Mouse (Mus musculus) MEL (cell line): ENCODE results near the gene Nfkbie. TPM values are rescaled to one million over a fixed set of nuclear protein-coding genes. Genes with fewer than 3 reads are reported as not detected.

Experiments
- DNase-seq: peaks from one replicate; pipeline ENCODE4 v3.0.0; 2011; ENCODE audit warnings: low read depth, low spot score
- H3K27ac ChIP-seq: 2 replicates; pipeline ENCODE4 v1.5.1; 2012; ENCODE audit warnings: low read depth, mild to moderate bottlenecking, control low read depth, low read length, moderate library complexity; ENCODE audit not compliant: control insufficient read depth
- H3K27me3 ChIP-seq, 2 experiments: fragments of 150-350 bp in 1 of 2; sonication (generic) in 1 of 2; 2 replicates each; pipeline ENCODE4 v1.6.1; 2012; ENCODE audit warnings: low read length in 2 of 2, mild to moderate bottlenecking in 2 of 2, improper control_type of control experiment in 1 of 2, moderate library complexity in 1 of 2; ENCODE audit not compliant: insufficient read depth in 2 of 2, control insufficient read depth in 1 of 2
- H3K36me3 ChIP-seq, 2 experiments: 2 replicates each; pipeline ENCODE4 v1.6.1; 2012 to 2014; ENCODE audit warnings: low read length in 2 of 2, improper control_type of control experiment in 1 of 2, inconsistent platforms in 1 of 2, mild to moderate bottlenecking in 1 of 2; ENCODE audit not compliant: insufficient read depth in 2 of 2, control insufficient read depth in 1 of 2
- H3K4me1 ChIP-seq, 2 experiments: fragments of 150-350 bp in 1 of 2; sonication (generic) in 1 of 2; 2 replicates each; pipeline ENCODE4 v1.6.1; 2012; ENCODE audit warnings: low read length in 2 of 2, improper control_type of control experiment in 1 of 2, mild to moderate bottlenecking in 1 of 2; ENCODE audit not compliant: insufficient read depth in 2 of 2, control insufficient read depth in 1 of 2
- H3K4me3 ChIP-seq, 2 experiments: fragments of 150-350 bp in 1 of 2; sonication (generic) in 1 of 2; 2 replicates each; pipeline ENCODE4 v1.5.1; 2012; ENCODE audit warnings: low read depth in 2 of 2, low read length in 2 of 2, mild to moderate bottlenecking in 2 of 2, moderate library complexity in 2 of 2, control low read depth in 1 of 2, improper control_type of control experiment in 1 of 2; ENCODE audit not compliant: control insufficient read depth in 1 of 2, insufficient read depth in 1 of 2
- H3K79me2 ChIP-seq: 2 replicates; pipeline ENCODE4 v1.6.1; 2012; ENCODE audit warnings: mild to moderate bottlenecking, low read length, moderate library complexity; ENCODE audit not compliant: control insufficient read depth, poor library complexity, insufficient read depth
- H3K9ac ChIP-seq: 2 replicates; pipeline ENCODE4 v1.6.1; 2012; ENCODE audit warnings: low read depth, mild to moderate bottlenecking, control low read depth, low read length, moderate library complexity; ENCODE audit not compliant: control insufficient read depth, poor library complexity, severe bottlenecking
- H3K9me3 ChIP-seq: fragments of 150-350 bp; sonication (generic); replicated peaks from 2 replicates; pipeline ENCODE4 v1.6.1; 2012; ENCODE audit warnings: mild to moderate bottlenecking, low read length, improper control_type of control experiment, moderate library complexity; ENCODE audit not compliant: insufficient read depth
- CHD2 ChIP-seq: IDR thresholded peaks from 2 replicates; pipeline ENCODE4 v1.6.1; 2011; ENCODE audit warnings: low read length, improper control_type of control experiment
- CTCF ChIP-seq, 3 experiments: IDR thresholded peaks in 2 of 3; conservative IDR thresholded peaks in 1 of 3; 2 replicates each; pipeline ENCODE4 v1.5.1; 2011 to 2012; ENCODE audit warnings: low read length in 3 of 3, low read depth in 2 of 3, mild to moderate bottlenecking in 2 of 3, improper control_type of control experiment in 1 of 3, inconsistent platforms in 1 of 3, mixed read lengths in 1 of 3, moderate library complexity in 1 of 3; ENCODE audit not compliant: control insufficient read depth in 1 of 3, insufficient read depth in 1 of 3, poor library complexity in 1 of 3, severe bottlenecking in 1 of 3
- ETS1 ChIP-seq: IDR thresholded peaks from 2 replicates; pipeline ENCODE4 v1.6.1; 2012; ENCODE audit warnings: low read depth, mild to moderate bottlenecking, inconsistent platforms, low read length, improper control_type of control experiment, moderate library complexity
- HCFC1 ChIP-seq: IDR thresholded peaks from 2 replicates; pipeline ENCODE4 v1.6.1; 2012; ENCODE audit warnings: low read depth, mild to moderate bottlenecking, inconsistent platforms, low read length, improper control_type of control experiment, moderate library complexity
- MYB ChIP-seq: IDR thresholded peaks from 2 replicates; pipeline ENCODE4 v1.6.1; 2011; ENCODE audit warnings: mild to moderate bottlenecking, low read depth, low read length, improper control_type of control experiment
- POLR2AphosphoS5 ChIP-seq: IDR thresholded peaks from 2 replicates; pipeline ENCODE4 v1.6.1; 2012; ENCODE audit warnings: low read depth, borderline replicate concordance, mild to moderate bottlenecking, inconsistent platforms, low read length, moderate library complexity, mixed read lengths
- RAD21 ChIP-seq: IDR thresholded peaks from 2 replicates; pipeline ENCODE4 v1.6.1; 2011; ENCODE audit warnings: mild to moderate bottlenecking, low read depth, low read length, improper control_type of control experiment
- SIN3A ChIP-seq: IDR thresholded peaks from 2 replicates; pipeline ENCODE4 v1.6.1; 2012; ENCODE audit warnings: low read length, improper control_type of control experiment, inconsistent platforms
- SMC3 ChIP-seq: IDR thresholded peaks from 2 replicates; pipeline ENCODE4 v1.6.1; 2011; ENCODE audit warnings: low read depth, low read length, improper control_type of control experiment
- TBP ChIP-seq: IDR thresholded peaks from 2 replicates; pipeline ENCODE4 v1.8.0; 2011; ENCODE audit warnings: low read depth, low read length, improper control_type of control experiment
- USF1 ChIP-seq: IDR thresholded peaks from 2 replicates; pipeline ENCODE4 v1.6.1; 2014; ENCODE audit warnings: low read depth, mild to moderate bottlenecking, inconsistent platforms, low read length, improper control_type of control experiment, moderate library complexity
- USF2 ChIP-seq, 2 experiments: IDR thresholded peaks; 2 replicates each; pipeline ENCODE4 v1.6.1; 2011 to 2012; ENCODE audit warnings: improper control_type of control experiment in 2 of 2, low read length in 2 of 2, borderline replicate concordance in 1 of 2, inconsistent platforms in 1 of 2, low read depth in 1 of 2, mild to moderate bottlenecking in 1 of 2; ENCODE audit not compliant: insufficient read depth in 1 of 2
- ZMIZ1 ChIP-seq: IDR thresholded peaks from 2 replicates; pipeline ENCODE4 v1.6.1; 2012; ENCODE audit warnings: low read depth, mild to moderate bottlenecking, inconsistent platforms, low read length, improper control_type of control experiment, moderate library complexity
- polyA plus RNA-seq, 2 experiments: library from polyadenylated mRNA; stranded (reverse) in 1 of 2; unstranded in 1 of 2; fragments of >175 nt in 1 of 2; fragments of >200 nt in 1 of 2; gene quantifications; 2 replicates each; pipeline versions ENCODE4 v1.2.1 to v1.2.4; 2012; ENCODE audit warnings: low replicate concordance in 2 of 2, low read depth in 1 of 2; ENCODE audit not compliant: insufficient read length in 2 of 2, insufficient read depth in 1 of 2, missing spikeins in 1 of 2
- total RNA-seq: library from RNA; depleted of rRNA; stranded (reverse); fragments of 300-350 nt; gene quantifications from 2 replicates; pipeline ENCODE4 v1.2.3, GENCODE M21; 2012

The Nfkbie gene
- total and polyA plus RNA-seq, 3 experiments = 2.7 to 5.7 TPM; not detected in 1

GRCm38 (mm10) chr17:45582715-45583355 lies 27.3 kb downstream of the Nfkbie start:
- peak; percentile 64 for DNase-seq
- H3K9me3 ChIP-seq = no peaks in the 10 kb centered on the region
- H3K36me3 ChIP-seq = peaks cover 0 to 27% of the 10 kb centered on the region in 2 experiments; a peak in 3 of 4 replicates
- H3K4me1 ChIP-seq = peaks cover 19 to 38% of the 10 kb centered on the region in 2 experiments
- H3K9ac ChIP-seq = no peak overlapping the region
- H3K79me2 ChIP-seq = no peaks in the 10 kb centered on the region
- 0 out of 2 replicates have a peak, but pooled peaks have one; percentile 15 for TF ChIP-seq TBP
- TF ChIP-seq USF1 = no peak
- TF ChIP-seq ZMIZ1 = no peak
- TF ChIP-seq RAD21 = peak; percentile 17
- no peak for TF ChIP-seq CHD2
- no peak for TF ChIP-seq MYB
- TF ChIP-seq CTCF (IDR thresholded peaks at IDR 0.05 in 2 of 3, conservative IDR thresholded peaks at IDR 0.05 in 1 of 3; ENCODE audit: control insufficient read depth in 1 of 3, insufficient read depth in 1 of 3, low read depth in 2 of 3, low read length in 3 of 3, poor library complexity in 1 of 3, severe bottlenecking in 1 of 3) = peak; percentile 60 to 82 (median 61)
- TF ChIP-seq SIN3A = no peak
- peak; percentile 64 for TF ChIP-seq SMC3
- 0 out of 2 replicates have a peak, but pooled peaks have one; percentile 14 for TF ChIP-seq HCFC1
- no peak for TF ChIP-seq USF2 (IDR thresholded peaks at IDR 0.05; ENCODE audit: borderline replicate concordance in 1 of 2, insufficient read depth in 1 of 2, low read depth in 1 of 2, low read length in 2 of 2)
- no peaks in the 10 kb centered on the region for H3K27me3 ChIP-seq
- no peak overlapping the region for H3K4me3 ChIP-seq
- peak overlapping the region; percentile 59 for H3K27ac ChIP-seq

- H3K9me3 ChIP-seq = no peaks in the 10 kb centered on the region
- peak; percentile 61 for DNase-seq
- TF ChIP-seq POLR2AphosphoS5 = no peak
- TF ChIP-seq ETS1 = peak; percentile 72; the same call in 1 of the 2 replicates
- peak overlapping the region; percentile 43; the same call in 1 of the 2 replicates for H3K27ac ChIP-seq
- H3K27me3 ChIP-seq = no peaks in the 10 kb centered on the region
- H3K4me3 ChIP-seq = no peak overlapping the region
- H3K9ac ChIP-seq = no peak overlapping the region
- no peaks in the 10 kb centered on the region for H3K79me2 ChIP-seq
- peaks cover 14 to 31% of the 10 kb centered on the region in 2 experiments for H3K4me1 ChIP-seq
- H3K36me3 ChIP-seq = peaks cover 3 to 20% of the 10 kb centered on the region in 2 experiments; a peak in 3 of 4 replicates
These were observed 28.8 kb downstream of the Nfkbie start for GRCm38 (mm10) chr17:45584096-45584896.
